In genomic region chr3:37979871-37980270, GRCm38 (mm10) we compare ENCODE assay signal across 10 mouse cellular contexts.
DNase-seq lines count a peak whose midpoint lies in the region; ATAC-seq and TF ChIP-seq lines count a peak whose summit lies in the region.
"Had no signal": no experiment of that assay in that cellular context is flagged by ENCODE, and none has a peak within 500 bp of the region (broad histone marks: within the 10 kb centered on the region; RNA-seq: fewer than 3 reads in every experiment).

No protein-coding gene starts in this region.

- no peak overlapping the region for H3K27ac ChIP-seq in left cerebral cortex, adult 2 months
- H3K27ac ChIP-seq: midbrain, embryonic 12.5 days had no signal

- H3K4me3 ChIP-seq in left cerebral cortex, adult 2 months, result no peak overlapping the region
- H3K4me3 ChIP-seq: midbrain, embryonic 12.5 days had no signal

- TF ChIP-seq CTCF in left cerebral cortex, adult 2 months (IDR thresholded peaks at IDR 0.05), result peak; percentile 52

- peak; percentile 46; the same call in 1 of the 2 replicates for ATAC-seq in megakaryocyte progenitor cell, adult 5-6 weeks (replicated peaks; ENCODE audit: poor library complexity)

- intact Hi-C loops in left cerebral cortex, adult 2 months (cut with DNase I), result loop anchor here (5.0 kb wide), 1 partner anchor 338 kb away; no protein-coding TSS in a partner anchor

- DNase-seq in adrenal gland, postnatal 14 days, result peak; percentile 19
- no peak for DNase-seq in adrenal gland, adult 2 months
- no peak for DNase-seq in left cerebral cortex, adult 2 months (ENCODE audit: extremely low spot score in 1 of 2, low spot score in 2 of 2)
- no peak for DNase-seq in left cerebral cortex, adult 11 months (ENCODE audit: low spot score)
- peak; percentile 48 for DNase-seq in MEL-GATA-1-ER (ENCODE audit: extremely low read depth, low read depth)
- DNase-seq in frontal cortex, postnatal 10 days (ENCODE audit: low spot score in 2 of 2), result no peak
- DNase-seq in frontal cortex, postnatal 36 days (ENCODE audit: low spot score in 2 of 2), result no peak
- DNase-seq: layer of hippocampus, adult 9-11 months had no signal

Comparison
In these comparisons a context has a peak if more than half of its experiments do, and no peak if none do; other contexts are left out.
1. DNase-seq: peak in adrenal gland, postnatal 14 days (single experiment) and MEL-GATA-1-ER (single experiment); none in adrenal gland, adult 2 months (single experiment), left cerebral cortex, adult 2 months (0 of 2), left cerebral cortex, adult 11 months (single experiment), frontal cortex, postnatal 10 days (0 of 2) and frontal cortex, postnatal 36 days (0 of 2).